Mouse (Mus musculus) spleen, postnatal 4 days (tissue): Measurements from ENCODE around the gene Cirbp.

Experiments used
- DNase-seq, 2 experiments: peaks; one replicate each; pipeline ENCODE4 v3.0.0; 2022; ENCODE audit warnings: low spot score in 2 of 2

The Cirbp gene

DNA sequence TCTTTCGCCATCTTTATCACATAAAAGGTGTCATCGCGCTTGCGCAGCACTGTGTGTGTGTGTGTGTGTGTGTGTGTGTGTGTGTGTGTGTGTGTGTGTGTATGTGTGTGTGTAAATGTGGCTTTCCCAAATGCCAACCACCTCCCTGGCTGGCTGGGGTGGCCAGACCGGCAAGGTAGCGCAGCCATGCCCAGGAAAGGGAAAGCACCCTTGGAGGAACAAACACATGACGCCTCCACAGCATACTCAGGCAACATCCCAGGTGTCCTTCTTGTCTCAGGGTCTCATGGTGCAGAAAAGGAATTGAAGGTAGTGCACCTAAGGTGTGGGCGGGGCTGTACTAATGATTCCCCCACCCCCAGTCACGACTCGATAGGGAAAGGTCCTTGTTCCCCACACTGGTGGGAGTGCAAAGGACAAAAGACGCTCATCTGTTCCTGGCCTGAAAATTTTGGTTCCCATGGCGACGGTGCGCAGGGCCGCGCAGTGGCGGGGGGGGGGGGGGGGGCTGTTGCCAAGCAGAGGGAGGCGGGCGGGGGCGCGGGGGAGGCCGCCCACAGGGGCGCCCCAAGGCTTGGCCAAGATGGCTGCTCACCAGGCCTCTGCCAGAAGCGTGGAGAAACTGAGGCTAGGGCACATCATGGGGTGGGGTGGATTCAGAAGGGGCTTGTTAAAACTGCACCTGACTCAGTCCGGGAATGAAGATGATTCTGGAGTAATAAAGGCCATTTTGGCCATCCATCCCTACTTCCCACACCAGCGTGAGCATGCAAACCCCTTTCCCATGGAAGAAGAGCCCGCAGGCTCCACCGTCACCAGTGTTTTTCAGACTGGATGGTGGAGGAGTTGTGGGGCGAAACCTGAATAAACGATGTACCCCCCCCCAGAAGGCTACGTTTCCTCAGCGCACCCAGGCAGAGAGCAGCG, 27.9 kb upstream of the Cirbp start:
- DNase-seq: no peak

DNA sequence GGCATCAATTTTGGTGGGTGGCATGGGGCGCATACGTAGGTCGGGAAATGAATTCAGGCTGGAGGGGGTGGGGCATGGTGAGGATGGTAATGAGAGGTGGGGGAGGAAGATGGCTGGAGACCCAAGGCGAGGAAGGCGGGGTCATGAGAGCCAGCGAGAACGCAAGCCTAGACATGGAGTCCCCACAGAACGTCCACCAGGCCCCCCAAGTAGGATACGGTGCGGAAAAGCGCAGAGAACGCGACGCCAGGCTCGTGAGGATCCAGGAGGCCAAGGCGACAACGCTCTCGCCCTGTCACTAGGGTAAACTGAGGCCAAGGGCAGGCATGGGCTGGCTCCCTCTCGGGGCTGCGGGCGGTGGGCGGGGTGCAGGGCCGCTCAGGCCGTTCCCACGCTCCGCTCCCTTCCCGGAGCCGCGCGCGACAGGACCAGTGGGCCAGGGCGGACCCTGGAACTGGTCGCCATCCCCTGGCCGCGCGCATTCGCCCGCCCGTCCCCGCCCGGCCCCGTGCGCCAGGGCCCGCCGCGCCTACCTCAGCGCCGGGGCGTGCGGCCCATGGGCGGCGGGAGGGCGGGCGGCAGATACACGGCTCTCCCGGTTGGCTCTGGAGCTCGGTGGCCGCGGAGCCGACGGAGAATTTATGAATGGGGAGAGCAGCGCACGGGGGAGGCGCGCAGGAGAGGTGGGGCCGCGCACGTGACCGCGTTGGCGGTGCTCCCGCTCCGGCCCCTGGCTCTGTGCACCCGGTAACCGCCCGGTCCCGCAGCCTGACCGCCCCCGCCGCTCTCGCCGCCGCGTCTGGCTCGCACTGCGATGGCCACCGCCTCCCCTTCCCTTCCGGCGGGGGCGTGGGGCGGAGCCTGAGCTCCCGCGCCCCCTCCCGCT, 27.0 kb upstream of the Cirbp start, which contains the start of gene Atp5d:
Atp5d (plus strand) TSS at position 80 of the 886 bp plus-strand sequence.
- peak; percentile 53 to 77 for DNase-seq

DNA sequence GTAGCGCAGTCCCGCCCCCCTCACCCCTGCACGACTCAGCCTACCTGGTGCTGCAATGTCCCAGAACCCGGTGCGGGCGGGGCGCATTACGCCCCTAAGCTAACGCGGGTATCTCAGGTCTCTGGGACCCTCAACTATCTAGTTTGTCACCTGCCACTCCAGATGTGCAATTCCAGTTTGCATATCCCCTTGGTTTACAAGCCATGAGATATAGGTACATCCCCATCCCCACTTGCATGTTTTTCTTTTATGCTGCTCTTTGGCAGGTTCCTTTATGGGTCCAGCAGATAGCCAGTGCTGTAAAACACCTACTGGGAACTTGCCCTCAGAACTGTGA, 26.4 kb upstream of the Cirbp start:
- no peak for DNase-seq

- DNase-seq: no peak
These were observed 25.7 kb upstream of the Cirbp start for GRCm38 (mm10) chr10:80139975-80140665.

DNA sequence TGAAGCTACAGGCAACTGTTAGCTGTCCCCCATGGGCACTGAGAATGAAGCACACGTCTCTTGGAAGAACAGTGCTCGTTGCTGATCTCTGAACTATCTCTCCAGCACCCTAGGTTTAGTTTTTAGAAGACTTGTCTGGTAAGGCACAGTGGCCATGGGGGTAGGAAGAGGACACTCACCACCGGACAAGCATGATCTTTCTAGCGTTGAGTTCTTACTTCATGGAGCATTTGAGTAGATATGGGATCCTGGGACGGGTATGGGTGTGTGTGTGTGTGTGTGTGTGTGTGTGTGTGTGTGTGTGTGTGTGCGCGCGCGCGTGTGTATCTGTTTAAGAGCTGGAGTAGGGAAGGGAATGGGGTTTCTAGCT, 25.1 kb upstream of the Cirbp start, which contains the start of gene Cbarp:
Cbarp (minus strand) TSS at position 170 of the 370 bp plus-strand sequence.
- no peak for DNase-seq

- DNase-seq: peak; percentile 93 to 96
These were observed 24.5 kb upstream of the Cirbp start for GRCm38 (mm10) chr10:80141243-80141642.

- peak; percentile 93 to 94 for DNase-seq
These were observed 23.8 kb upstream of the Cirbp start for GRCm38 (mm10) chr10:80141786-80142529.

DNA sequence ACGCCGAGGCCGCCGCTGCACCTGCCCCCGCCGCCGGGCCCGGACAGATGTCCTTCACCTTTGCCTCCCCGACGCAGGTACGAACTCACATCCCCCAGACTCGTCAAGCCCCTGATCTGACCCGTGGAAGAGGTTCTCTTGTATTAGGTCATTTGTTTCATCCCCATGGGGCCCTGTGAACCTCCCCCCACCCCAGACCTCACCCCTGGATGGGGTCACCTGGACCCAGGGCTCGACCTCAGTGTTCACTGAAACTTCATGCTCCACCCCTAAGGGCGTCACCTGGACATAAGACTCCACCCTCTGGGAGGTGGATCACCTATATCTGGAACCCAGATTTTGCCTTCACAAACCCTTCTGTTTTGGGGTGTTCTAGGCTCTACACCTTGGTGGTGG, 23.3 kb upstream of the Cirbp start:
- no peak for DNase-seq

GRCm38 (mm10) chr10:80143664-80144063, 22.1 kb upstream of the Cirbp start:
- no peak for DNase-seq

GRCm38 (mm10) chr10:80144159-80144558, 21.6 kb upstream of the Cirbp start:
- no peak for DNase-seq

DNA sequence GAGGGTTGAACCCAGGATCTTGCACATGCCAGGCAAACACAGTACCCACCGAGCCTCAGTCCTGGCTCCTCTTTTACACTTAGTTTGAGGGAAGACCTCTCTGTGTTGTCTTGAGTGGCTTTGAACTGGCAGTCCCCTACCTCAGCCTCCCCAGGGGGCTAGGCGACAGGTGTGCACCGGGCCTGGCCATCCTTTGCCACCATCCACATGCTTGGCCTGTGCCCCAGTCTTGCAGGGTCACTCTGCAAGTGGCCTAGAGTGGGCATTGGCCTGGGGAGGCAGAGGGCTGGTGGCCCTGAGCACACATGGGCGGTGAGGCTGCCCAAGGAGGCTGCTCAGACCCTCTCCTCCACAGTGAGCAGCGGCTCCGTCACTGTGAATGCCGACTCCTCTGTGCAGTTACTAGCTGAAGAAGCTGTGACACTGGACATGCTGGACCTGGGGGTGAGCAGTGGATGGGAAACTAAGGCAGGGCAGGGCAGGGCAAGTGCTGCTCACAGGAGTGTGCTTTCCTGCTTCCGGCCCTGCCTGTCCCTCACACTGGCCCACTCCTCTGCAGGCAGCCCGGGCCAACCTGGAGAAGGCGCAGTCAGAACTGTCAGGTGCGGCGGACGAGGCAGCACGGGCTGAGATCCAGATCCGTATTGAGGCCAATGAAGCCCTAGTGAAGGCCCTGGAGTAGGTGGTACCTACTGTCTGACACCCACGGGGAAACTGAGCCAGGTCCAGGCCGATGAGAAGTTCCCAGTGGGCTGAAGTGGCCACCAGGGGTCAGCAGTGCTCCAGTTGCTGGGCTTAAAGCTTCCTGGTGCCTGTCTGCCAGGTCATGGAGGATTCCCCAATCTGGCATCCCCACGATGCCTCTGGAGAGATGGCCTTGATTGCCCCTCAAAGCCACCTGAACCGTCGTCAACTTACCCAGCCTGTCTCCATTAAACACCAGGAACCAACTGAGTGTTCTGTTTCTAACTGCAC, 20.6 kb upstream of the Cirbp start:
- DNase-seq: peak; percentile 81 to 93

GRCm38 (mm10) chr10:80145896-80146295, 19.9 kb upstream of the Cirbp start:
- peak; percentile 73 to 79 for DNase-seq

DNA sequence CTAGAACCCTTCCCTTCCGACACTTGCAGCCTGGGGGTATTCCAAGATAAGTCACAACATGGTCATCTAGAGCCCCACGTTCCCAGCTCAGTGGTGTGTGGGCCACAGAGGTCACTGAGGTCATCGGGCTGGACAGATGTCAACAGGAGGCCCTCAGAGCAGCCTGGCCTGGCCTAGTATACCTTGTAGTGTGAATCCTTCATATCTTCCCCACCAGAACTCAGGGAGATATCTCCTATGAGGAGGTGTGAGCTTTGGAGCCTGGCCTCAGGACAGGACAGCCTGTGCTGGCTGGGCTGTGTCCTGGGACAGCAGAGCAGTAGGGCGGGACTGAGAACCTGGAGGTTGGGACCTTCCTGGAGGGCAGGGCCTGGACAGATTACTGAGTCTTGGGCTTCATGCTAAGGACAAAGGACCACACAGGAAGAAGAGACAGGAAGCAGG, 19.2 kb upstream of the Cirbp start:
- DNase-seq: no peak

DNA sequence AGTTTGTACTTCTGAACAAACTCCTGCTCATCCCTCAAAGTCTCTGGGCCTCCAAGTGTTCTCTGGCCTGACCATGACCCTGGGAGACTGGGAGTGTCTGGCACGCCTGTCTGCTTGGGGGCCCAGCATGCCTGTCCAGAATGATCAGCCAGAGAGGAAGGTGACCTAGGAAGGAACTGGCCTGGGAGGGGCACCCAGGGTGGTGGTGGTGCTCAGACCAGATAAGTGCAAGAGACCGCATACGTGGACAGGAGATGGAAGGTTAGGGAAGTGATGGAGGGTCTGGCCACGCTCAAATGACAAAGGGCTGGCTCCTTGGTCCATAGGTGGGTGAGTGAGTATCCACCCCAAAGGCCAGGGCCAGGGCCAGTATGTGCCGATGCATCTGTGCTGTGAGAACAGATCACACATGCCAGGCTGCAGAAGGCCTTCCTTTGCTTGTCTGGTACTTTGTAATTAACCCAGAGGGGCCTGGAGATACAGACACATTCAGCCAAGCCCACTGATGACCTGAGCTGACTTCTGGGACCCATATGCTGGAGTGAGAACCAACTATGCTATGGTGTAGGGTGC, 18.6 kb upstream of the Cirbp start:
- no peak for DNase-seq

GRCm38 (mm10) chr10:80147719-80148601, 17.8 kb upstream of the Cirbp start, which contains the start of gene Midn:
Gene Midn (plus strand): TSS chr10:80148272.
- peak; percentile 71 to 85 for DNase-seq

- DNase-seq: peak; percentile 92 to 98
These were observed 17.0 kb upstream of the Cirbp start for GRCm38 (mm10) chr10:80148610-80149290.

- DNase-seq: peak; percentile 95
These were observed 16.2 kb upstream of the Cirbp start for GRCm38 (mm10) chr10:80149291-80150225.
